Mouse (Mus musculus) embryonic facial prominence, embryonic 14.5 days (tissue): Measurements from ENCODE around the gene Nr2e1. TPM values are rescaled to one million over a fixed set of nuclear protein-coding genes. Genes with fewer than 3 reads are reported as not detected.

Experiments
- ATAC-seq: fragments of 200-750 bp; cut with Nextera tagmentation; 2 replicates; pipeline ENCODE4 v1.8.0; 2017; ENCODE audit warnings: low read depth, moderate number of reproducible peaks, moderate TSS enrichment
- DNase-seq: peaks from one replicate; pipeline ENCODE4 v3.0.0-alpha.2; 2015; ENCODE audit warnings: low spot score
- H3K27ac ChIP-seq: fragments of 300-500 bp; sonication (generic); replicated peaks from 2 replicates; pipeline ENCODE4 v1.5.1; 2014; ENCODE audit warnings: low read depth, mild to moderate bottlenecking, low read length, moderate library complexity
- H3K27me3 ChIP-seq: fragments of 300-500 bp; sonication (generic); replicated peaks from 2 replicates; pipeline ENCODE4 v1.6.1; 2014; ENCODE audit warnings: low read length; ENCODE audit not compliant: control insufficient read depth, insufficient read depth
- H3K36me3 ChIP-seq: fragments of 300-500 bp; sonication (generic); 2 replicates; pipeline ENCODE4 v1.6.1; 2014; ENCODE audit warnings: low read length, mixed read lengths; ENCODE audit not compliant: control insufficient read depth, insufficient read depth
- H3K4me1 ChIP-seq: fragments of 300-500 bp; sonication (generic); 2 replicates; pipeline ENCODE4 v1.6.1; 2014; ENCODE audit warnings: antibody characterized with exemption, low read length; ENCODE audit not compliant: control insufficient read depth, insufficient read depth
- H3K4me2 ChIP-seq: fragments of 300-500 bp; sonication (generic); 2 replicates; pipeline ENCODE4 v1.6.1; 2014; ENCODE audit warnings: low read depth, mild to moderate bottlenecking, low read length, moderate library complexity, mixed read lengths
- H3K4me3 ChIP-seq: fragments of 300-500 bp; sonication (generic); 2 replicates; pipeline ENCODE4 v1.5.1; 2014; ENCODE audit warnings: low read depth, mild to moderate bottlenecking, low read length
- H3K9ac ChIP-seq: fragments of 300-500 bp; sonication (generic); 2 replicates; pipeline ENCODE4 v1.6.1; 2014; ENCODE audit warnings: low read depth, mild to moderate bottlenecking, low read length, moderate library complexity, mixed read lengths
- H3K9me3 ChIP-seq: fragments of 300-500 bp; sonication (generic); 2 replicates; pipeline ENCODE4 v1.6.1; 2016; ENCODE audit warnings: low read length; ENCODE audit not compliant: control insufficient read depth
- WGBS: fragments of 180-500 bp; shearing (Covaris S2); extraction: QIAGEN DNeasy Blood & Tissue Kit; methylation state at CpG from one replicate; pipeline ENCODE4 v1.1.7; 2014; 5-methylcytosine and 5-hydroxymethylcytosine counted together
- polyA plus RNA-seq: library from polyadenylated mRNA; unstranded; fragments of >200 nt; fragmentation: Nextera tagmentation; extraction: Ambion mirVana; gene quantifications from 2 replicates; pipeline ENCODE4 v1.2.1, GENCODE M21; 2014

Gene Nr2e1
- polyA plus RNA-seq, 1 experiment from 2014 or later: 1.4 TPM

- H3K36me3 ChIP-seq: no peaks in the 10 kb centered on the region
- ATAC-seq (no peak), DNase-seq (no peak)
- no peak overlapping the region for H3K4me3 ChIP-seq
- no peaks in the 10 kb centered on the region for H3K4me1 ChIP-seq
- no peaks in the 10 kb centered on the region for H3K9me3 ChIP-seq
- 87% methylated on average over 6 of the region's 6 CpGs for WGBS
- H3K27me3 ChIP-seq: no peaks in the 10 kb centered on the region
- no peak overlapping the region for H3K27ac ChIP-seq
- no peak overlapping the region for H3K9ac ChIP-seq
- no peak overlapping the region for H3K4me2 ChIP-seq
These were observed 37.5 kb downstream of the Nr2e1 start for GRCm38 (mm10) chr10:42545707-42546503.

DNA sequence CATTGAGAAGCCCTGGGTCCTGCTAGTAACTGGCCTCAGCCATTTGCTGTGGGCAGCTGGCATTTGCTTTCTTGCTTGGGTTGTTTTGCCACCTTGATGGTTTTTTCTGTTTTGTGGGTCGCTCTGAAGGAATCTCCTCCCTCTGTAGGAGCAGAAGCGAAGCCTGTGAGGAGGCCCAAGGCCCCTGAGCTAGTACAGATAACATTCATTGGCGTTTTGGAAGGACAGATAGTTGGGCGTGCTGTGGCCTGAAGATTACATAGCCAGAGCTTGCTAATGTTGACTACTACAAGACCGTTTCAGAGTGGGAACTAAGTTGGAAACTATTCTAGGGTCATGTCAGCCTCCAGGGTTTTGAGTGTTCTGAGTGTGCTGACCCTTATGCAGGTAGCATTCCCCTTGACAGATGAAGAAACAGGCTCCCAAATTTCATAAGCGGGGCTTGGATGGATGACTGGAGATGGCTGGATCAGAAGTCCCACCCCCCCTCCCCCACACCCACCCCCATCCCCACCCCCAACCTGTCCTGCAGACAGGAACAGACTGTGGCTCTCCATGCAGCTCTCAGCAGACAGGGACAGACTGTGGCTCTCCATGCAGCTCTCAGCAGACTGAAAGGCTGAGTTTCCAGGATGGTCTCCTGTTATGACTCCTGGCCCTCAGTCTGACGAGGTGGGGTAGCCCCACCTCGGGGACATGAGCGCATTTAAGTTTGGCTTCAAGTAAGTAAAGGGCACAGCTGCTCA, 45.7 kb downstream of the Nr2e1 start:
- no peaks in the 10 kb centered on the region for H3K4me1 ChIP-seq
- no peaks in the 10 kb centered on the region for H3K9me3 ChIP-seq
- 81% methylated on average over 9 of the region's 9 CpGs for WGBS
- peaks cover 39% of the 10 kb centered on the region for H3K36me3 ChIP-seq
- no peak overlapping the region for H3K9ac ChIP-seq
- no peak for ATAC-seq
- H3K4me2 ChIP-seq: no peak overlapping the region
- H3K27ac ChIP-seq: no peak overlapping the region
- no peak for DNase-seq
- H3K4me3 ChIP-seq: no peak overlapping the region
- no peaks in the 10 kb centered on the region for H3K27me3 ChIP-seq

- ATAC-seq: no peak
- DNase-seq: no peak
- H3K4me2 ChIP-seq: no peak overlapping the region
- peaks cover 54% of the 10 kb centered on the region for H3K36me3 ChIP-seq
- H3K9ac ChIP-seq: no peak overlapping the region
- no peak overlapping the region for H3K4me3 ChIP-seq
- H3K9me3 ChIP-seq: no peaks in the 10 kb centered on the region
- WGBS: 84% methylated on average over 11 of the region's 11 CpGs
- no peak overlapping the region for H3K27ac ChIP-seq
- H3K27me3 ChIP-seq: no peaks in the 10 kb centered on the region
- H3K4me1 ChIP-seq: no peaks in the 10 kb centered on the region
These were observed 49.5 kb downstream of the Nr2e1 start for GRCm38 (mm10) chr10:42533836-42534453.

DNA sequence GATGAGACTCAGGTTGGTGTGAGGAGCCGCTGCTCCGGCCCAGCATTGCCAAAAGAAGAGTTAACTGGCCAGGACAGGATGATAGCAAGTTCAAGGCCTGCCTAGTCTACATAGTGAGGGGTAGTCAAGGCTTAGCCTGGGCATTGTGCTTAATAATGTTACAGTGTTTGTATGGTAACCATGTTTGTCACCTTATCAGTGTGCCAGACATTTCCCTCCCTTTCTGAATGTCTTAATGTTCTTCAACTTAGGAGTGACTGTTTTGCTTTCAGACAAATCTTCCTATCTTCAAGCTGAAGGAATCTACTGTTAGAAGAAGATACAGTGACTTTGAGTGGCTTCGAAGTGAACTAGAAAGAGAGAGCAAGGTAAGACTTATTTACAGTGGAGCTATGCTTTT, 57.8 kb downstream of the Nr2e1 start:
- H3K4me3 ChIP-seq: no peak overlapping the region
- H3K36me3 ChIP-seq: peaks cover 49% of the 10 kb centered on the region
- H3K4me2 ChIP-seq: no peak overlapping the region
- WGBS: over 99% methylated on average over 3 of the region's 3 CpGs
- DNase-seq: no peak
- ATAC-seq: no peak
- peaks cover 22% of the 10 kb centered on the region for H3K4me1 ChIP-seq
- H3K9me3 ChIP-seq: no peaks in the 10 kb centered on the region
- no peak overlapping the region for H3K9ac ChIP-seq
- H3K27ac ChIP-seq: no peak overlapping the region
- no peaks in the 10 kb centered on the region for H3K27me3 ChIP-seq

DNA sequence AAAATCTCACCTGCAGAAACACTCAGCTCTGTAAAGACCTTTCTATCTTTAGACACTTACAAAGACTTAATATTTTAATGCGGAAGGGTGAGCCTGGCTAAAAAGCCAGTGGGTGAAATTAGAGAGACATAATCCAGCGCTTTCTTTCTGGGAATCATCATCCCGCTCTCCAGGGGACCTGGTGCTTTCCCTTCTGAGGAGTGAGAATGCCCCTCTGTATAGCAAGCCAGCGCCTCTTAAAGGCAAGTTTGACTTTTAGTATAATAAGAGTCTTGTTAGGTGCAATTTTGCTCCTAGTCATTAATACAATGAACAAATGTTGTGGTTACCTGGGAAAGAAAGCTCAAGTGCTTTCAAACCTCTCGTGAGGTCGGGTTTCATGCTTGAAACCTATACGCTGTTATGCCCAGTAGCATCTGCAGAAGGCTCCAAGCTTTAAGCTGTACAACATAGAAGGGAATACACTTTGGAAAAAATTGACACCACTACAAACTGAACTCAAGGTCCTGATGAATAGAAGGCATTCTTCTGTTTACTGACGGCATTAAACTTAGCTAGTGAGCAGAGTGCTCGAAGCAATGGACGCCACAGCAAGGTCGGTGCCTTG, 59.8 kb downstream of the Nr2e1 start:
- Histone ChIP-seq H3K4me1 (peaks cover 22% of the 10 kb centered on the region), H3K9me3 (no peaks in the 10 kb centered on the region), H3K9ac (no peak overlapping the region), H3K36me3 (peaks cover 31% of the 10 kb centered on the region), H3K27me3 (no peaks in the 10 kb centered on the region), H3K27ac (peak overlapping the region; percentile 44), H3K4me3 (no peak overlapping the region), H3K4me2 (no peak overlapping the region)
- DNase-seq (peak; percentile 73), ATAC-seq (peak; percentile 83)
- WGBS: 41% methylated on average over 11 of the region's 11 CpGs

- Histone ChIP-seq H3K4me1 (peaks cover 22% of the 10 kb centered on the region), H3K36me3 (peaks cover 24% of the 10 kb centered on the region), H3K27me3 (no peaks in the 10 kb centered on the region), H3K9me3 (no peaks in the 10 kb centered on the region), H3K4me3 (no peak overlapping the region), H3K9ac (no peak overlapping the region), H3K4me2 (no peak overlapping the region), H3K27ac (peak overlapping the region; percentile 44; the same call in 1 of the 2 replicates)
- WGBS: 42% methylated on average over 2 of the region's 2 CpGs
- peak; percentile 79 for ATAC-seq
- DNase-seq: no peak
These were observed 60.5 kb downstream of the Nr2e1 start for GRCm38 (mm10) chr10:42522912-42523311.

- Histone ChIP-seq H3K9me3 (no peaks in the 10 kb centered on the region), H3K4me1 (peaks cover 22% of the 10 kb centered on the region), H3K4me3 (no peak overlapping the region), H3K36me3 (peaks cover 10% of the 10 kb centered on the region), H3K4me2 (no peak overlapping the region), H3K27ac (0 out of 2 replicates have a peak overlapping the region, but pooled peaks have one; percentile 28), H3K9ac (no peak overlapping the region), H3K27me3 (no peaks in the 10 kb centered on the region)
- ATAC-seq (no peak), DNase-seq (no peak)
- 60% methylated on average over 5 of the region's 5 CpGs for WGBS
These were observed 62.0 kb downstream of the Nr2e1 start for GRCm38 (mm10) chr10:42521315-42521981.

DNA sequence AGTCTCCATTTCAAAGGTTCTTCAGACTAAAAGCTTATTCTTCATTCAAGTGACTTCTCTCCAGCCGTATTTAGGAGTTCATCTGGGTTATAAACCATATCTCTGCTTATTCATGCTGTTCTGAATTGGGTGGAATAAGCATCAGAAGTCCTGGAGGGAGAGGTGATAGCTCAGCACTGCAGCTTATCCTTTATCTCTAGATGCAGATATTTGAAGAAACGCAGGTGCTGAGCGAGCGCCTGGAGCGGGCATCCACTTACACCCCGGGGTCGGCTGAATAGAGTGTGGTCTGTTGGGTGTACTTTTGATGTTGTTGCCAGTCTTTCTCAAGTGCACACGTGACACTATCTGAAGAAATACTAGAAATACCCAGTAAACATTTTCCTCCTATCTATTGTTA, 65.1 kb downstream of the Nr2e1 start:
- WGBS: 84% methylated on average over 8 of the region's 8 CpGs
- no peak for DNase-seq
- Histone ChIP-seq H3K4me2 (no peak overlapping the region), H3K4me1 (peaks cover 8% of the 10 kb centered on the region), H3K4me3 (no peak overlapping the region), H3K9ac (no peak overlapping the region), H3K36me3 (no peaks in the 10 kb centered on the region), H3K27ac (no peak overlapping the region), H3K27me3 (no peaks in the 10 kb centered on the region), H3K9me3 (no peaks in the 10 kb centered on the region)
- ATAC-seq: no peak
